Mouse (Mus musculus) lung, adult 2 months (tissue): ENCODE measurements around the gene Ldhb.

Experiments
- CTCF ChIP-seq: fragments of 200-500 bp; IDR thresholded peaks from 2 replicates; pipeline ENCODE4 v1.5.1; 2011; ENCODE audit warnings: mild to moderate bottlenecking, low read length, control low read depth; ENCODE audit not compliant: insufficient read depth
- POLR2A ChIP-seq: fragments of 200-500 bp; IDR thresholded peaks from 2 replicates; pipeline ENCODE4 v1.6.1; 2011; ENCODE audit warnings: low read depth, mild to moderate bottlenecking, control low read depth, low read length, borderline replicate concordance; ENCODE audit errors: extremely low read depth

DNA sequence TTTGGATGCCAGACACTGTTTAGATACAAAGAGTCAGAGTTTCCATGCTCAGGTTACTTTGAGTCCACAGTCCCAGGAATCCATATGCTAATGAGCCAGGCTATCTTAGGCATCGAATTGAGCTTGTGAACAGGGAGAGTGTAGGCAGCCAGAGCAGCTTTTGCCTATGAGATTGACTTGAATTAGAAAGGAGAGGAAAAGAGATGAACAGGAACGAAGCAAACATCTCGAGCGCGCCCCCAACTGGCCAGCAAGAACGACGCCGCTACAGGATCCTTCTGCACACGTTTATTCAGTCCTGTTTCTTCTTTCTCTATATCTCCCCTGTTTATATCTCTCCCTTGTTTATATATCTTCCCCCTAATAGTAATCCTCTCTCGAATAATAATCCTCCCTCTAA lies 7.2 kb upstream of the Ldhb start:
- TF ChIP-seq CTCF (no peak), POLR2A (no peak)
